Comparison of ENCODE assay signal across 8 mouse cellular contexts in genomic region chr11:50827010-50827953, GRCm38 (mm10). TPM values are rescaled to one million over a fixed set of nuclear protein-coding genes. Genes with fewer than 3 reads are reported as not detected.
DNase-seq lines count a peak whose midpoint lies in the region; ATAC-seq and TF ChIP-seq lines count a peak whose summit lies in the region.

Gene Zfp354c (minus strand): TSS chr11:50827724.

- H3K36me3 ChIP-seq in heart, embryonic 13.5 days, result peaks cover 43% of the 10 kb centered on the region
- no peaks in the 10 kb centered on the region for H3K36me3 ChIP-seq in liver, embryonic 11.5 days (ENCODE audit: control insufficient read depth, insufficient read depth, low read length)
- no peaks in the 10 kb centered on the region for H3K36me3 ChIP-seq in splenic B cell, adult 2 months (ENCODE audit: control insufficient read depth, insufficient read depth, low read length, poor library complexity, severe bottlenecking)

- peak; percentile 79; the same call in 1 of the 2 replicates for TF ChIP-seq POLR2A in brain, embryonic 14.5 days (IDR thresholded peaks at IDR 0.05; ENCODE audit: borderline replicate concordance, extremely low read depth, insufficient read depth, insufficient read length, poor library complexity, severe bottlenecking)

- peak; percentile 72 for DNase-seq in CD4-positive helper T cell, adult 2 months (ENCODE audit: low read depth, low spot score)
- peak; percentile 97 for DNase-seq in brain, embryonic 14.5 days (ENCODE audit: low read depth)
- peak; percentile 91 for DNase-seq in kidney, postnatal 10 days
- DNase-seq in liver, embryonic 11.5 days (ENCODE audit: low spot score), result peak; percentile 86
- peak; percentile 80 for DNase-seq in naive thymus-derived CD4-positive, alpha-beta T cell, adult 2 months (ENCODE audit: low read depth)
- peak; percentile 74 for DNase-seq in splenic B cell, adult 2 months (ENCODE audit: low read depth, low spot score)

- TF ChIP-seq CTCF in brain, embryonic 14.5 days (IDR thresholded peaks at IDR 0.05; ENCODE audit: borderline replicate concordance, extremely low read depth, insufficient read depth, insufficient read length), result no peak

- 1% methylated on average over 45 of the region's 45 CpGs for WGBS in heart, embryonic 13.5 days
- 1% methylated on average over 45 of the region's 45 CpGs for WGBS in liver, embryonic 11.5 days

- peak within 1 kb of the TSS; percentile 53 for H3K27ac ChIP-seq in heart, embryonic 13.5 days (replicated peaks)
- no peak within 1 kb of the TSS for H3K27ac ChIP-seq in liver, embryonic 11.5 days (ENCODE audit: low read depth, low read length)

- peaks cover 5% of the 10 kb centered on the region for H3K9me3 ChIP-seq in heart, embryonic 13.5 days
- H3K9me3 ChIP-seq in liver, embryonic 11.5 days (ENCODE audit: control insufficient read depth, low read length), result no peaks in the 10 kb centered on the region

- H3K4me3 ChIP-seq in heart, embryonic 13.5 days, result peak within 1 kb of the TSS; percentile 92
- H3K4me3 ChIP-seq in liver, embryonic 11.5 days (ENCODE audit: low read depth, low read length), result peak within 1 kb of the TSS; percentile 83

- H3K9ac ChIP-seq in heart, embryonic 13.5 days, result peak within 1 kb of the TSS; percentile 94
- peak within 1 kb of the TSS; percentile 78 for H3K9ac ChIP-seq in liver, embryonic 11.5 days (ENCODE audit: low read depth, low read length)

- H3K4me2 ChIP-seq in heart, embryonic 13.5 days, result peak within 1 kb of the TSS; percentile 80
- H3K4me2 ChIP-seq in liver, embryonic 11.5 days, result peak within 1 kb of the TSS; percentile 86

- no peaks in the 10 kb centered on the region for H3K27me3 ChIP-seq in heart, embryonic 13.5 days (replicated peaks)
- H3K27me3 ChIP-seq in liver, embryonic 11.5 days (replicated peaks; ENCODE audit: control insufficient read depth, insufficient read depth, low read length), result no peaks in the 10 kb centered on the region
- no peaks in the 10 kb centered on the region for H3K27me3 ChIP-seq in splenic B cell, adult 2 months (ENCODE audit: control insufficient read depth, insufficient read depth, low read length, poor library complexity, severe bottlenecking)

- peaks cover 12% of the 10 kb centered on the region for H3K4me1 ChIP-seq in heart, embryonic 13.5 days
- H3K4me1 ChIP-seq in liver, embryonic 11.5 days (replicated peaks; ENCODE audit: control insufficient read depth, insufficient read depth, low read length), result peaks cover 6% of the 10 kb centered on the region; the same call in 1 of the 2 replicates

- 0 out of 2 replicates have a peak, but pooled peaks have one; percentile 49 for ATAC-seq in erythroid progenitor cell, adult 5-6 weeks (replicated peaks; ENCODE audit: low FRiP score, poor library complexity, severe bottlenecking)
- ATAC-seq in heart, embryonic 13.5 days (ENCODE audit: extremely low read depth, insufficient number of reproducible peaks, low FRiP score, low TSS enrichment), result peak; percentile 89
- ATAC-seq in liver, embryonic 11.5 days (replicated peaks; ENCODE audit: low FRiP score), result peak; percentile 96

RNA-seq across cellular contexts. Expression of gene Zfp354c, which starts in this region (rescaled TPM):
- polyA plus RNA-seq in brain, embryonic 14.5 days (2012; rRNA removed), result 26.2 and 41.6 TPM in 2 replicates
- total RNA-seq in erythroid progenitor cell, adult 5-6 weeks (2015; ENCODE audit: low replicate concordance), result 0.36 TPM in 1 of 2 replicates, not detected in the other
- total RNA-seq in erythroid progenitor cell, adult 5-6 weeks (2017; ENCODE audit: low replicate concordance), result 1.4 TPM in 1 of 2 replicates, not detected in the other
- 12.6 and 13.5 TPM in 2 replicates for polyA plus RNA-seq in heart, embryonic 13.5 days (2015; fragmentation: Nextera tagmentation; extraction: Ambion mirVana)
- polyA plus RNA-seq in liver, embryonic 11.5 days (2014; fragmentation: Nextera tagmentation; extraction: Ambion mirVana), result 9.8 and 11.2 TPM in 2 replicates
